Mouse (Mus musculus) lung, postnatal 14 days (tissue): ENCODE measurements around the gene Cct5.

Experiments used
- DNase-seq: peaks from one replicate; pipeline ENCODE4 v3.0.0; 2021

Cct5 gene

GRCm38 (mm10) chr15:31562847-31563246 is 38.8 kb downstream of the Cct5 start:
- DNase-seq: no peak

GRCm38 (mm10) chr15:31561976-31562375 is 39.6 kb downstream of the Cct5 start:
- no peak for DNase-seq

GRCm38 (mm10) chr15:31561390-31561789 is 40.2 kb downstream of the Cct5 start:
- DNase-seq: no peak

- DNase-seq: no peak
These were observed 46.7 kb downstream of the Cct5 start for GRCm38 (mm10) chr15:31554855-31555254.

- no peak for DNase-seq
These were observed 51.2 kb downstream of the Cct5 start for GRCm38 (mm10) chr15:31550381-31550780.

- no peak for DNase-seq
These were observed 54.2 kb downstream of the Cct5 start for GRCm38 (mm10) chr15:31547421-31547820.

- DNase-seq: no peak
These were observed 55.3 kb downstream of the Cct5 start for GRCm38 (mm10) chr15:31546291-31546690.

- DNase-seq: no peak
These were observed 56.5 kb downstream of the Cct5 start for GRCm38 (mm10) chr15:31545058-31545457.

- DNase-seq: no peak
These were observed 58.4 kb downstream of the Cct5 start for GRCm38 (mm10) chr15:31543246-31543645.

- no peak for DNase-seq
These were observed 59.3 kb downstream of the Cct5 start for GRCm38 (mm10) chr15:31542013-31542958.
